Mouse (Mus musculus) embryo, embryonic 11 days (tissue): ENCODE measurements around the gene Ptpn18.

Source experiments
- DNase-seq: peaks from one replicate; pipeline ENCODE4 v3.0.0-alpha.2; 2015

Gene Ptpn18

GRCm38 (mm10) chr1:34518259-34518658, 58.7 kb downstream of the Ptpn18 start:
- no peak for DNase-seq

- DNase-seq, result no peak
Observed at GRCm38 (mm10) chr1:34522205-34522849, 62.8 kb downstream of the Ptpn18 start.

GRCm38 (mm10) chr1:34522850-34523244, 63.3 kb downstream of the Ptpn18 start:
- DNase-seq, result no peak

- no peak for DNase-seq
Observed at GRCm38 (mm10) chr1:34523647-34524046, 64.1 kb downstream of the Ptpn18 start.
